Mouse (Mus musculus) forebrain, embryonic 10.5 days (tissue): Measurements from ENCODE around the gene Fbxo39. TPM values are rescaled to one million over a fixed set of nuclear protein-coding genes. Genes with fewer than 3 reads are reported as not detected.
"Not testable (repeated sequence)": the region's sequence is repeated elsewhere in the genome, so short reads cannot be mapped to it uniquely, and the experiment has no call there.

ENCODE experiments used
- DNase-seq: peaks from one replicate; pipeline ENCODE4 v3.0.0-alpha.2; 2017; ENCODE audit warnings: low spot score; ENCODE audit errors: extremely low spot score
- H3K27ac ChIP-seq: fragments of 300-500 bp; sonication (generic); 2 replicates; pipeline ENCODE4 v1.5.1; 2016; ENCODE audit warnings: mild to moderate bottlenecking
- H3K27me3 ChIP-seq: fragments of 300-500 bp; sonication (generic); 2 replicates; pipeline ENCODE4 v1.6.1; 2016; ENCODE audit warnings: mild to moderate bottlenecking; ENCODE audit not compliant: poor library complexity, severe bottlenecking
- H3K36me3 ChIP-seq: fragments of 300-500 bp; sonication (generic); replicated peaks from 2 replicates; pipeline ENCODE4 v1.6.1; 2016; ENCODE audit warnings: mild to moderate bottlenecking, moderate library complexity
- H3K4me1 ChIP-seq: fragments of 300-500 bp; sonication (generic); 2 replicates; pipeline ENCODE4 v1.6.1; 2016
- H3K4me3 ChIP-seq: fragments of 300-500 bp; sonication (generic); 2 replicates; pipeline ENCODE4 v1.5.1; 2016; ENCODE audit warnings: mild to moderate bottlenecking, moderate library complexity
- H3K9me3 ChIP-seq: fragments of 300-500 bp; sonication (generic); 2 replicates; pipeline ENCODE4 v1.6.1; 2016; ENCODE audit warnings: mild to moderate bottlenecking, moderate library complexity
- WGBS: fragments of 180-500 bp; shearing (Covaris S2); methylation state at CpG from one replicate; pipeline ENCODE4 v1.1.7; 2016; 5-methylcytosine and 5-hydroxymethylcytosine counted together
- polyA plus RNA-seq: library from polyadenylated mRNA; unstranded; fragments of >200 nt; fragmentation: Nextera tagmentation; extraction: Ambion mirVana; gene quantifications from 2 replicates; pipeline ENCODE4 v1.2.1, GENCODE M21; 2016

Gene Fbxo39
- polyA plus RNA-seq, 1 experiment from 2014 or later: not detected

GRCm38 (mm10) chr11:72332951-72333667, 18.9 kb downstream of the Fbxo39 start:
- no peak overlapping the region for H3K27ac ChIP-seq
- no peaks in the 10 kb centered on the region for H3K36me3 ChIP-seq
- DNase-seq: no peak
- H3K9me3 ChIP-seq: no peaks in the 10 kb centered on the region
- H3K27me3 ChIP-seq: no peaks in the 10 kb centered on the region
- no peak overlapping the region for H3K4me3 ChIP-seq
- 85% methylated on average over 9 of the region's 9 CpGs for WGBS
- peaks cover 3% of the 10 kb centered on the region for H3K4me1 ChIP-seq

DNA sequence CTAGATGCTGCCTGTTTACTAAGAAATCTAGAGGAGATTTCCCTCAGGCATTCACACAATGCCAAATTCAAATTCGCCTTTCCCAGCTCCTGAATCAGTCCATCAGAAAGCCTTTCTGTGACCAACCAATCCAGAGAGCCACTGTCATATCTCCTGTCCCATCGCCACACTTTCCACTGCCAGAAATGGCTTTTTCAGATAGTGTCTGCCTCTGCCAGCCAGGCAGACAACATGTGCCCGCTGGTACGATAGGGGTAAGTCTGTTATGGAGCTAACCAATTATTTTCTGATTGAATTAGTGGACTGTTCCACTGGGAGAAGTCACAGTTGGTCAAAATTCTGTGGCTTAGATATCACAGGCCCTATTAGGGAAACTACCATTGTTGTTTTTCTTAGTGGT, 20.4 kb downstream of the Fbxo39 start:
- peaks cover 17% of the 10 kb centered on the region for H3K4me1 ChIP-seq
- 81% methylated on average over 4 of the region's 4 CpGs for WGBS
- no peaks in the 10 kb centered on the region for H3K27me3 ChIP-seq
- H3K9me3 ChIP-seq: no peaks in the 10 kb centered on the region
- DNase-seq: no peak
- no peaks in the 10 kb centered on the region for H3K36me3 ChIP-seq
- no peak overlapping the region for H3K4me3 ChIP-seq
- H3K27ac ChIP-seq: no peak overlapping the region

- H3K9me3 ChIP-seq: no peaks in the 10 kb centered on the region
- no peaks in the 10 kb centered on the region for H3K36me3 ChIP-seq
- no peaks in the 10 kb centered on the region for H3K27me3 ChIP-seq
- no peak overlapping the region for H3K4me3 ChIP-seq
- no peak overlapping the region for H3K27ac ChIP-seq
- no peak for DNase-seq
- WGBS: 87% methylated on average over 8 of the region's 8 CpGs
- peaks cover 17% of the 10 kb centered on the region for H3K4me1 ChIP-seq
Measured at GRCm38 (mm10) chr11:72336726-72337125, 22.5 kb downstream of the Fbxo39 start.

- 45% methylated on average over 5 of the region's 5 CpGs for WGBS
- Histone ChIP-seq H3K4me3 (no peak overlapping the region), H3K27ac (peak overlapping the region; percentile 56), H3K4me1 (peaks cover 21% of the 10 kb centered on the region), H3K9me3 (no peaks in the 10 kb centered on the region), H3K36me3 (no peaks in the 10 kb centered on the region), H3K27me3 (no peaks in the 10 kb centered on the region)
- no peak for DNase-seq
Measured at GRCm38 (mm10) chr11:72338437-72338871, 24.2 kb downstream of the Fbxo39 start.

DNA sequence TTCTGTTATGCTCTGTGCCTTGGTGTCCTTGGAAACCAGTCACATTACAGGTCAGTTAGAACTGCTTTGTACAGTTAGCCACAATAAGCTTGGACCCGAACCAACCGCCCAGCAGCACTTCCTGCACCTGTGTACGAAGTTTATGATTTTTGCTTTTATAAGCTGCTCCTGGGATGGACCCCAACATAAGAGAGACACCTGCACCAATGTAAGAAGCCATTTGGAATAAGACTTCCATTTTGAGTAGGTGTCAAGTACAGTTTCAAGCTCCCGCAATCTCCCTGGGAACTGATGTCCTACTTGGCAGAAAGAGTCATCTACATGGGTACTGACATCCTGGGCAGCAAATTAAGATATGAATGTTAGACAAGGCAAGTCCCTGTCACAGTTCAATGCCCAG, 25.5 kb downstream of the Fbxo39 start:
- 93% methylated on average over 4 of the region's 4 CpGs for WGBS
- no peak overlapping the region for H3K27ac ChIP-seq
- H3K36me3 ChIP-seq: no peaks in the 10 kb centered on the region
- H3K4me1 ChIP-seq: peaks cover 21% of the 10 kb centered on the region
- H3K4me3 ChIP-seq: no peak overlapping the region
- no peak for DNase-seq
- no peaks in the 10 kb centered on the region for H3K27me3 ChIP-seq
- no peaks in the 10 kb centered on the region for H3K9me3 ChIP-seq

GRCm38 (mm10) chr11:72342549-72343237, 28.4 kb downstream of the Fbxo39 start:
- 11% methylated on average over 7 of the region's 7 CpGs for WGBS
- Histone ChIP-seq H3K4me3 (no peak overlapping the region), H3K36me3 (no peaks in the 10 kb centered on the region), H3K27ac (no peak overlapping the region), H3K4me1 (peaks cover 21% of the 10 kb centered on the region), H3K27me3 (no peaks in the 10 kb centered on the region), H3K9me3 (no peaks in the 10 kb centered on the region)
- DNase-seq: peak; percentile 68

DNA sequence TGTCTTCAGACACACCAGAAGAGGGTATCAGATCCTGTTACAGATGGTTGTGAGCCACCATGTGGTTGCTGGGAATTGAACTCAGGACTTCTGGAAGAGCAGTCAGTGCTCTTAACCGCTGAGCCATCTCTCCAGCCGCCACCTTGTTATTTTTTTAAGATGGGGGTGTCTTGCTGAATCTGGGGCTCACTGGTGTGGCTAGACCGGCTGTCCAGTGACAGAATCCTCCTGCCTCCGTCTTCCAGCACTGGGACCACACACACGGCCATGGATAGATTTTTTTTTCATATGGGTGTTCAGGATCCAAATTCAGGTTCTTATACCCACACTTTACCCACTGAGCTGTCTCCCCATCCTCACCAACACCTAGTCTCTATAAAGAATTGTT, 29.0 kb downstream of the Fbxo39 start:
- not testable (repeated sequence) for H3K36me3 ChIP-seq, H3K4me3 ChIP-seq, DNase-seq, H3K27me3 ChIP-seq, H3K9me3 ChIP-seq, H3K27ac ChIP-seq
- WGBS: 93% methylated on average over 5 of the region's 5 CpGs
- peaks cover 16% of the 10 kb centered on the region for H3K4me1 ChIP-seq

DNA sequence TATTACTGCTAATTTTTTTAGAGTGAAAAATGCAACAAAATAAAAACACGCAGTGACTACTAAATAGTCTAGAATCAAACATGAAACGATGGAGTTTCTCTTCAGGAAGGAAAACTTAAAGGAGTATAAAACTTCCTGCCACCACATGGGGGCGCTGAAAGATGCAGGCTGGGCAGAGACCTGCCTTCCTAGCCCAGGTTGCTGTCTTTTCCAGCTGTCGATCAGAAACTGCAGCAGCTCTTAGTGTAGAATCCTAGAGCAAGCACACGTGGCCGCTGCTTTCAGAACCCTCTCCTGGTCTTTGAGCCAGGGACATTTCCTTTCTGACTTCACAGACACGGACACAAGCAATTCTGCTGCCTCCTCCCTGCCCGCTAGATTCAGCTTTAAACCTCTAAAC, 29.7 kb downstream of the Fbxo39 start:
- no peaks in the 10 kb centered on the region for H3K27me3 ChIP-seq
- peak; percentile 29 for DNase-seq
- no peaks in the 10 kb centered on the region for H3K9me3 ChIP-seq
- no peak overlapping the region for H3K4me3 ChIP-seq
- peaks cover 11% of the 10 kb centered on the region for H3K4me1 ChIP-seq
- no peak overlapping the region for H3K27ac ChIP-seq
- WGBS: 28% methylated on average over 8 of the region's 8 CpGs
- no peaks in the 10 kb centered on the region for H3K36me3 ChIP-seq

DNA sequence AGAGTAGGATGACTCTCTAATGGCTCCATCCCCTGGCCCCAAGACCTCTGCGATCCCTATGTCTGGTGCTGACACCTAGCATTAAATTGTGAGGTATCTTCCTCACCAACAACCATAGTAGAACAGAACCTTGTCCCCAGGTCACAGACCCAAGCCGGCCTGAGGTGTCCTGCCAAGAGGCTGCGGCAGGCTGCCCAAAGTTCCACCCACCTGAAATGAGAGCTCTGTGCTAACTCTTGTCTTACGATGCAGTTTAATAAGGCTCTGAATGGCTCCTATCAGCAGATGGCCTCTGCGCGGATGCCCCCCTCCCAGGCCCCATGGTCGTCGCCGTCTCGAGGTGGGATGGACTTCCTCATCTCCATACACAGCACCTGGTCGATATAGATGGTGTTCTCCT, 30.2 kb downstream of the Fbxo39 start:
- no peak for DNase-seq
- Histone ChIP-seq H3K4me3 (no peak overlapping the region), H3K27ac (no peak overlapping the region), H3K36me3 (no peaks in the 10 kb centered on the region), H3K9me3 (no peaks in the 10 kb centered on the region), H3K27me3 (no peaks in the 10 kb centered on the region), H3K4me1 (peaks cover 7% of the 10 kb centered on the region)
- WGBS: 96% methylated on average over 11 of the region's 11 CpGs

GRCm38 (mm10) chr11:72348563-72348962, 34.3 kb downstream of the Fbxo39 start:
- Histone ChIP-seq H3K4me3 (no peak overlapping the region), H3K36me3 (no peaks in the 10 kb centered on the region), H3K4me1 (peaks cover 3% of the 10 kb centered on the region; the same call in 1 of the 2 replicates), H3K27ac (no peak overlapping the region), H3K9me3 (no peaks in the 10 kb centered on the region), H3K27me3 (no peaks in the 10 kb centered on the region)
- WGBS: 73% methylated on average over 10 of the region's 10 CpGs
- DNase-seq: no peak

- 74% methylated on average over 8 of the region's 8 CpGs for WGBS
- no peak for DNase-seq
- Histone ChIP-seq H3K27me3 (no peaks in the 10 kb centered on the region), H3K27ac (no peak overlapping the region), H3K9me3 (no peaks in the 10 kb centered on the region), H3K36me3 (no peaks in the 10 kb centered on the region), H3K4me3 (no peak overlapping the region), H3K4me1 (peaks cover 3% of the 10 kb centered on the region; the same call in 1 of the 2 replicates)
Measured at GRCm38 (mm10) chr11:72349016-72349415, 34.8 kb downstream of the Fbxo39 start.

- H3K4me3 ChIP-seq: no peak overlapping the region
Measured at GRCm38 (mm10) chr11:72349652-72350051, 35.4 kb downstream of the Fbxo39 start.

GRCm38 (mm10) chr11:72352272-72352671, 38.0 kb downstream of the Fbxo39 start:
- Histone ChIP-seq H3K4me3 (no peak overlapping the region), H3K36me3 (no peaks in the 10 kb centered on the region), H3K4me1 (peaks cover 14% of the 10 kb centered on the region), H3K27me3 (no peaks in the 10 kb centered on the region), H3K27ac (no peak overlapping the region), H3K9me3 (no peaks in the 10 kb centered on the region)
- no peak for DNase-seq
- WGBS: 92% methylated on average over 1 of the region's 1 CpGs

More at GRCm38 (mm10) chr11:72349652-72350051, 35.4 kb downstream of the Fbxo39 start:
- peaks cover 3% of the 10 kb centered on the region; the same call in 1 of the 2 replicates for H3K4me1 ChIP-seq
- no peak overlapping the region for H3K27ac ChIP-seq
- no peaks in the 10 kb centered on the region for H3K9me3 ChIP-seq
- H3K27me3 ChIP-seq: no peaks in the 10 kb centered on the region
- H3K36me3 ChIP-seq: no peaks in the 10 kb centered on the region
- DNase-seq: no peak
- 85% methylated on average over 4 of the region's 4 CpGs for WGBS
